Mouse (Mus musculus) brain, embryonic 14.5 days (tissue): ENCODE measurements around the gene Ankrd44.

Source experiments
- CTCF ChIP-seq: fragments of 200-500 bp; IDR thresholded peaks from 2 replicates; pipeline ENCODE4 v1.5.1; 2012; ENCODE audit warnings: inconsistent platforms, mild to moderate bottlenecking, moderate library complexity, borderline replicate concordance; ENCODE audit not compliant: insufficient read depth, insufficient read length; ENCODE audit errors: extremely low read depth
- POLR2A ChIP-seq: fragments of 200-500 bp; IDR thresholded peaks from 2 replicates; pipeline ENCODE4 v1.6.1; 2012; ENCODE audit warnings: mild to moderate bottlenecking, inconsistent platforms, borderline replicate concordance; ENCODE audit not compliant: poor library complexity, insufficient read depth, insufficient read length, severe bottlenecking; ENCODE audit errors: extremely low read depth

DNA sequence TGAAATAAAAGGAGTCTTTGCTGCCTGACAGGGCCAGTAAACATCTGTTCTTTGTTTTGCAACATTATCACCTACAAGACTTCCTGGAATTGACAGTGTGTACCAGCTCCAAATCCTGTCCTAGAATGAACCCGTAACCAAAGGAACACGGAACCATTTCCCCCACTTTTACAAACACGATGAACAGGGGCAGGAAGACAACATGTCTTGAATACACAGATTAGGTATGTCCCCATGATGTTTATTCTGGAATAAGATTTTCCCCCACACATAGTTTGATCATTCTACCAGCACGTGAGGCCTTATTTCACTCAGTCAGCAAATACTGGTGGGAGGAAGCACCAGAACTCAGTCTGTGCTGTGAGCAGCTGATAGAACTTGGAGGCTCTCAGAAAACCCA is 241.9 kb downstream of the Ankrd44 start:
- no peak for TF ChIP-seq POLR2A
- TF ChIP-seq CTCF: no peak
